Mouse (Mus musculus) megakaryocyte, embryonic 14.5 days (primary cell): ENCODE measurements around the gene Tas2r137. TPM values are rescaled to one million over a fixed set of nuclear protein-coding genes. Genes with fewer than 3 reads are reported as not detected.

Experiments used
- H3K27me3 ChIP-seq: replicated peaks from 2 replicates; pipeline ENCODE3; 2012; ENCODE audit warnings: inconsistent platforms
- H3K36me3 ChIP-seq: replicated peaks from 2 replicates; pipeline ENCODE3; 2012; ENCODE audit warnings: low read length, inconsistent platforms, mixed read lengths
- H3K4me1 ChIP-seq: 2 replicates; pipeline ENCODE4 v1.6.1; 2012; ENCODE audit warnings: inconsistent platforms
- H3K4me3 ChIP-seq: replicated peaks from 2 replicates; pipeline ENCODE3; 2012; ENCODE audit warnings: moderate library complexity, mild to moderate bottlenecking, inconsistent platforms
- H3K9me3 ChIP-seq: 2 replicates; pipeline ENCODE4 v1.6.1; 2012; ENCODE audit warnings: inconsistent platforms
- FLI1 ChIP-seq: IDR thresholded peaks from 2 replicates; pipeline ENCODE4 v1.6.1; 2012; ENCODE audit warnings: low read length, inconsistent platforms, mixed read lengths
- GATA1 ChIP-seq: IDR thresholded peaks from 3 replicates; pipeline ENCODE4 v1.6.1; 2012; ENCODE audit warnings: mixed read lengths, low read length, inconsistent platforms, borderline replicate concordance
- polyA plus RNA-seq: library from polyadenylated mRNA; stranded (reverse); fragments of >175 nt; gene quantifications from 2 replicates; pipeline ENCODE4 v1.2.3, GENCODE M21; 2012; ENCODE audit warnings: low replicate concordance; ENCODE audit not compliant: insufficient read depth

Tas2r137 gene
- polyA plus RNA-seq, 1 experiment = not detected

- TF ChIP-seq GATA1 (no peak), FLI1 (no peak)
- Histone ChIP-seq H3K4me3 (no peak overlapping the region), H3K27me3 (no peaks in the 10 kb centered on the region), H3K4me1 (peaks cover 8% of the 10 kb centered on the region), H3K36me3 (peaks cover 82% of the 10 kb centered on the region), H3K9me3 (peaks cover 5% of the 10 kb centered on the region)
Measured at GRCm38 (mm10) chr6:40479705-40480104, 11.3 kb upstream of the Tas2r137 start.

- H3K36me3 ChIP-seq = peaks cover 63% of the 10 kb centered on the region
- TF ChIP-seq GATA1 = no peak
- TF ChIP-seq FLI1 = no peak
- H3K9me3 ChIP-seq = no peaks in the 10 kb centered on the region
Measured at GRCm38 (mm10) chr6:40482318-40482717, 8.7 kb upstream of the Tas2r137 start.

GRCm38 (mm10) chr6:40493229-40493628, 2.2 kb downstream of the Tas2r137 start, which contains the start of gene Tas2r108:
Tas2r108 (plus strand) TSS chr6:40493529.
- H3K27me3 ChIP-seq = no peaks in the 10 kb centered on the region
- H3K4me1 ChIP-seq = no peaks in the 10 kb centered on the region
- H3K4me3 ChIP-seq = no peak within 1 kb of the TSS
- H3K36me3 ChIP-seq = no peaks in the 10 kb centered on the region
- no peaks in the 10 kb centered on the region for H3K9me3 ChIP-seq
- TF ChIP-seq GATA1 (no peak), FLI1 (no peak)

More at GRCm38 (mm10) chr6:40482318-40482717, 8.7 kb upstream of the Tas2r137 start:
- H3K4me3 ChIP-seq = no peak overlapping the region
- no peaks in the 10 kb centered on the region for H3K27me3 ChIP-seq
- H3K4me1 ChIP-seq = peaks cover 8% of the 10 kb centered on the region

- TF ChIP-seq GATA1 = no peak
- no peak for TF ChIP-seq FLI1
- Histone ChIP-seq H3K27me3 (no peaks in the 10 kb centered on the region), H3K36me3 (no peaks in the 10 kb centered on the region), H3K9me3 (0 out of 2 replicates have a peak, but pooled peaks cover 3% of the 10 kb centered on the region), H3K4me3 (no peak within 1 kb of the TSS), H3K4me1 (no peaks in the 10 kb centered on the region)
Measured at GRCm38 (mm10) chr6:40519408-40519807, 28.4 kb downstream of the Tas2r137 start, which contains the start of gene Prss37. Prss37 (minus strand) TSS chr6:40519508.

Other genes with a start within 250 kb of the Tas2r137 start
- 2.2 and 3.0 TPM in 2 replicates for gene Agk, start 166.1 kb upstream of the Tas2r137 start, polyA plus RNA-seq
- gene E330009J07Rik, start 55.1 kb upstream of the Tas2r137 start, polyA plus RNA-seq = 0.12 TPM in 1 of 2 replicates, not detected in the other
- gene Wee2, start 52.1 kb upstream of the Tas2r137 start, polyA plus RNA-seq = 0.57 TPM in 1 of 2 replicates, not detected in the other
- 7.4 and 12.6 TPM in 2 replicates for gene Ssbp1, start 19.9 kb upstream of the Tas2r137 start, polyA plus RNA-seq
- not detected in 2 replicates for gene Tas2r108, start 2.3 kb downstream of the Tas2r137 start, polyA plus RNA-seq
- not detected in 2 replicates for gene Prss37, start 28.3 kb downstream of the Tas2r137 start, polyA plus RNA-seq
- gene Olfr461, start 63.8 kb downstream of the Tas2r137 start, polyA plus RNA-seq = not detected in 2 replicates
- gene Olfr460, start 78.3 kb downstream of the Tas2r137 start, polyA plus RNA-seq = not detected in 2 replicates
- gene Clec5a, start 94.6 kb downstream of the Tas2r137 start, polyA plus RNA-seq = 0.02 TPM in 1 of 2 replicates, not detected in the other
- not detected in 2 replicates for gene Tas2r138, start 122.1 kb downstream of the Tas2r137 start, polyA plus RNA-seq
- not detected in 2 replicates for gene Mgam, start 137.6 kb downstream of the Tas2r137 start, polyA plus RNA-seq